Mouse (Mus musculus) embryo, embryonic 10 days (tissue): Measurements from ENCODE around the gene Fras1.

Experiments
- DNase-seq: peaks from one replicate; pipeline ENCODE4 v3.0.0-alpha.2; 2015; ENCODE audit warnings: low spot score

The Fras1 gene

DNA sequence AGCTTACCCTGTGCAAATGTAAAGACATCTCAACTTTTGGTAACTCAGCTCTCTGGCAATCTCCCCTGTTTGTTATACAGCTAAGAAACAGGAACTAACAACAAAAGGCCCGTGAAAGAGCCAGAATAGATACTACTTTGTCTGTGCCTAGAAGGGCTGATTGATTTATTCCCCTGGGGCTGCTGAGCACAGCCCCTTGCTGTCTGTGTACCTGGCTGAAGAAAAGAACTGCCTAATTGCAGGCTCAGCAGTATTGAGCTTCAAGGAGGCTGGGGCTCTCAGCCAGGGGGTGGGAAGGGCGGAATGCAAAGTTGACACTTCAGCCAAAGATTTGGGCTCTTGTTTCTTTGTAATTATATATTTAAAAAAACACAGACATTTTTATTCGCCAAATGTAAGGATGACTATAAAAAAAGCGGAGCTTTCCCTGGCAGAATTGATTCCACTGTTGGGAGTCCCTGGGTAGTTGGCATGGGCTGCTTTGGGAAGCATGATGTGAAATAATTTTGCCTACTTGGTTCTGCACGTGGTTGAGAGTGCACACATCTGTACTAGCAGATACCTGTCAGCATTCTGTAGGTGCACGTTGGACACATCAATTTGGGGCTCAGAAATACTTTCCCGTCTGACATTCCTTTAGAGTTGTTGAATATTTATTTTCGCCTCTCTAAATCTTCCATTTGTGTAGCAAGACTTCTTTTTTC, 31.5 kb downstream of the Fras1 start:
- no peak for DNase-seq

DNA sequence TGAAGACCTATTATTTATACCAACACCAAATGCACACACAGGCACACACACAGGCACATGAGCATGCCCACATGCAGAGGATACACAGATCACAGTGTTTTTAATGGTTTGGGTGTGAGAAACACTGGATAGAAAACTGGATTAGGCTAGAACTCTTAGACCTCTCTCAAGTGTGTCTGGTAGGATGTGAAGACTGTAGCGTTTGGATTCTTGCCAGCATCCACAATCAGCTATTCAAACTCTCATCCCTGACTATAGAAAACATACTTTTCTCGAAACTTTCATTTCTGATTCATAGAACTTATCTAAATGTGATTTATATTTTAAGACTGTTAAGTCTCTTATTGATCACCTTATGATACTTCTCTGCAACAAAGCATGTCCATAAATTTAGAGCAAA, 34.5 kb downstream of the Fras1 start:
- DNase-seq = no peak

DNA sequence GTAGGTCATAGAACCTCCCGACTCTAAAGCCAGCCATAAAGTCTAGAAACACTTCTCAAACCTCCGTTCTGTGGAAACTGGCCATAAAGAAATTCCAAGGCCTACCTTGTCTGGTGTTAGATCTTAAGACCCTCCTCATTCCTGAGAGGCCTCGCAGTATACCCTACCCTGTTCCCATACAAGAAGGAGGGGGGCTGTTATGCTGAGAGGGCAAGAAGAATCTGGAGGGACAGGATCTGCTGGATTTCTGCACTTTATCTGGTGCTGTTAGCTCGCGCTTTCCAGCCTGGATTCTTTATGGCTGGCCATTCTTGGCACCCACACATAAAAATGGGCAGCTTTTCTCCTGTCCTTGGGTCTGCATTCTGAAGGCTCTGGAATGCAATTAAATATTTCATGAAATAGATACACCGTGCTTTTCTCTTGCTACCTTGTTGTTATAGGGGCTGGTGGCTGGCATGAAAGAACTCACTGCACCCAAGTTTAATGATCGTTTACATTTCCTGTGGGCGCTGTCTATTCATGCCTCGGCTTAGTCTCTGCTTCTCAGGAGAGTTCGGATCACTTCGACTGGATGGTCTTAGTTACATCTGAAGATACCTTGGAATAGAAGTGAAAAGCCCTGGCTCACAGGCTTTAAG, 39.1 kb downstream of the Fras1 start:
- no peak for DNase-seq

DNA sequence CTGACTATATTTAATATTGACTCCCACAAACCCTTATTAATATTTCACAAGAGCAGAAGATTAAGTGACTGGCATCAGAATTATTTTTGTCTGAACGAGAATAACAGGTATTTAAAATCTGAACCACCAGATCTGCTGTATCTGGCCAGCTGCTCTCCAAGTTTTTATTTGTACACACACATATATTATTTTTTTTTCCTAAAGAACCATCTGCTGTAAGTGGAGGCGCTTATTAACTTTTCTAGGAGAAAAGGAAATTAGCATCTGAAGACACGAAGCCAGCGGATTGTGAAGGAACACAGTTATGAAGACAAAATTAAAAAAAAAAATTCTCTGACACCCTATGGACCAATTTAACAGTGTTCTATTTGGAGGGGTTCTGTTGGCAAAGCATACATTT, 43.4 kb downstream of the Fras1 start:
- DNase-seq = no peak

DNA sequence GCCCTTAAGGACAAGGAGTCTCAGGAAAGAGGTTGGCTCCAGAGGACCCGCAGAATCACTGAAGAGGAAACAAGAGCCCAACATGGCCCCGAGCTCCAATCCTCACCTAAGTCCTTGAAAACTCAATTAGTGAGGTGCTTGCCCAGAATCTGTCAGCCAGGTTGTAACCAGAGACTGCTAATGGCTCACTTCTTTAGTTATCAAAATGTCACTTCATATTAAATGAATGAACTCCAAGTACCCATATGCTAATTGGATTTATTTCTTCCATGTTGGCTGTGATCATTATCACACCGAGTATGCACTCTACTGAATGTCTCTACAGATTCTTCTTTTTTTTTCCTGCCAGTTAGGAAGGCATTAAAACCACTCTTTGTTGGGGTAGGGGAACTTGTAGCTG, 47.8 kb downstream of the Fras1 start:
- DNase-seq = no peak

DNA sequence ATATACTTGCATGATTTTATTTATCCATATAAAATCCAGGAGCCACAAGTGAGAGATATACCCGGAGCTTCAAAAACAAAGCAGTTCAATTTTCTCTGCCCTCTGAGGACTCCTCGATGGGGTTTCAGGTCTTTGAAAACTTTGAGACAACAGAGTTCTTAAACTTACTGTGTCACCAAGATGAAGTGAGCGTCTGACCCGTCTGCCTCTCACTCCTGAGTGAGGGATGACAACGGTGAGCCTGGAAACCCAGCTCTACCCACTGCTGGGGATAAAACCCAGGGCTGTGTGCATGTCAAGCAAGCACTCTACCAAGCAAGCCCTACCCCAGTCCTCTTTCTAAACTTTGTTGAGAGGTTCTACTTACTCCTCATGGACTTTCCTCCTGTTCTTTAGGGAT, 49.0 kb downstream of the Fras1 start:
- no peak for DNase-seq

DNA sequence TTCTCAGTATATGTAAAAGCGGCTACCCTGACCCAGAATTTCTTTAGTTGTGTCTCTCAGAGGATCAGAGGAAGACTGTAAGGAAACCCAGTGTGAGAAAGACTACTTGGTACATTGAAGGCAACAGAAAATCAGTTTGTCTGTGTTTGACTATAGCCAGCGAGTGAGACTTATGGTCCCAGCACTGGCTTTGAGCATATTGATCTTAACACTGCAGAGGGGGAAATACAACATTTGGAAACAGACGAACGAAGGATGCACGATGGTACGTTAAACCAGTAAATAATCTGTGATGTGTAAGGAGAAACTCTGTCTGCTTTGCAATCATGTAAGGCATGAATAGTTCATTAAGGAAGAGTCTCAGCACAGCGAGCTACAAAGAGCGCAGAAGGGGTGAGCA, 51.6 kb downstream of the Fras1 start:
- DNase-seq = no peak

DNA sequence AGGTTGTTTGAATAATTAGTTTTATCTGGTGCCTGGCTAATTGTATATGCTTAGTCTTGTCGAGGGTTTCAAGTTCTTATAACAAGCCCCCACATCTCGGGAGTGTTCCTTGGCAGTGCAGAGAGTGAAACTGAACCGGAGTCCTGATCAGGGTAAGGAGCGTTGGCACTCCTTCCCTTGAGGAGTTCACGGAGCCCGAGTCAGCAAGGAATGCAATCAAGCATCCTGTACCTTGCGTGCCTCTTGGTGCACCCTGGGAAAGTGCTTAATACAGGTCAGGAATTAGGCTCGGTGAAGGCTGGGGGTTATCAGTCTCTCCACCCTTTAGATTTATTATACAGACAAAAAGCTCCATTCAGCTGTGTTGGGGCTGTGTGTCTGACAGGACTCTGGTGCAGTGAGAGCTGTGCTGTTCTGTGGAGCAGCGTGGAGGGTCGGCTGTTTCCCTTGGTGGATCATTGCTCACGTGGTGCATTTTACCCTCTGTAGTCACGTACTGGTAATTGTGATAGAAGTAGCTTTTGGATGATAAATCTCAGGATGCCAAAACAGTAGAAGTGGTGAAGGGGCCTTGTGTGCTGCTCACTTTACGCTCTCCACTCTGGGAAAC, 55.9 kb downstream of the Fras1 start:
- DNase-seq = no peak

DNA sequence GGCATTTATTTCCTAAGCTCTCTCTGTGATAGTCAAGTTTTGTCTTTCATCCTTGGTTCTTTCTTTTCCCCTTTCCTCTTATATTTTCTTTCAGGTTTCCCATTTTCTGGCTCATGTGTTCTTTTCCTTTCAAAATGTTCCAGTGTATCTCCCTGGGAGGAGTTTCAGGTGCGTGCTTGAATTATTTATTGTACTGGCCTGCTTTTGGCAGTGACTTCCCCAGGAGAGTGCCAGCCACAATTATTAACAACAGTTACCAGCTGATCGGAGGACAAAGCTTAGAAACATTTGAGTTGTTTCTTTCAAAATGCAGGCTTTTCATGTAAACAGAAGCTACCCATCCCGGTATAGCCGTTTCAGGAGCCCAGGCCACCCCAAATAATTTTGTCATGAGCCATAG, 64.1 kb downstream of the Fras1 start:
- DNase-seq = no peak

DNA sequence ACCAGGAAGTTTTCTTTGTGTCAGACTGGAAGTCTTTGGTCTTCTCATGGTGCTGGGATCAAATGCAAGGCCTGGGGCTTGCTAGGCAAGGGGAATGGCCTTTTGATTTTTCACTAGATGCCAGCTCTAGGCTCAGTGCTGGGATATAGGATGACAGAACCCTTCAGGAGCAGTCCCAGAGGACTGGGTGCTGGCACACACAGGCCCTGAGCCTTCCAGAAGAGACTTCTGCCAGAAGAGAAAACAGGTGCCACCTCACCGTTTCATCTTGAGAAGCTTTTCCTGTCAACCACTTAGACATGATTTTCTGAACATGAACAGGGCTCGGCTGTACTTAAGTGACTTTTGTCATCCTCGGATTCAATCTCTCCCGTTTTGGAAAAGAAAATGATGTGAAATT, 66.1 kb downstream of the Fras1 start:
- no peak for DNase-seq

DNA sequence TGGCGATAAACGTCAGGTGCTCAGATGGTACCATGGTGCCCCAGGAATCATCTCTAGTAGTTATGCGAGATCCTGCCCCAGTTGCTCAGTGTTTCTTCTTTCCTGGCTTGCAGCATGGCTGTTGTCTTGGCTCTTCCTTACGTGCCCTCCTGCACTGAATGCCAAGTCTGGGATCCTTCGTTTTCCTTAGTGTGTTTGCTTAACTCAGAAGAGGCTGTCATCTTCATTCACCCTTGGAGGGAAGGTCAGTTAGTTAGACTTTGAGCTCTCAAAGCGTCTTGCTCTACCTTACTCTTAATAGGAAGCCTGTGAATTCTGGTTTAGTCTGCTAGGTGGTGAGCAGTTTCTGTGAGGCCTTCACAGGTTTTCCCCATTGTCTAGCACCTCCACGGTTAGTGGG, 73.7 kb downstream of the Fras1 start:
- DNase-seq = no peak

DNA sequence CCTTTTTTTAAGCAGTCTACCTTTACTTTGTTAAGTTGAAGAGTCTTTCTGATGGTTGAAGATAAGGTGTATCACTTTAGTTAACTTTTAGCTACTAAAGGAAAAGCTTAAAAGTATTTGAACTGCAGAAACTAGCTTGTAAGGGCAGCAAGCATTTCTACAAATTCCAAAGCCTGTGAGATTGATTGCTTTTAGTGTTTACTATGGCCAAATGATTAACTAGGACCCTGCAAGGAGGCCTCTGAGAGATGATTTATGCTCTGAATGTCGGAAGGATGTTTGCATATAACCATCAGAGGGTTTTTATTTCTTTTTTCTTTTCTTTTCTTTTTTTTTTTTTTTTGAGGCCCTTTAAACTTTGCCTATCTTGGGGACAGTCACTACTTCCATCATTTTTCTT, 78.3 kb downstream of the Fras1 start:
- no peak for DNase-seq

DNA sequence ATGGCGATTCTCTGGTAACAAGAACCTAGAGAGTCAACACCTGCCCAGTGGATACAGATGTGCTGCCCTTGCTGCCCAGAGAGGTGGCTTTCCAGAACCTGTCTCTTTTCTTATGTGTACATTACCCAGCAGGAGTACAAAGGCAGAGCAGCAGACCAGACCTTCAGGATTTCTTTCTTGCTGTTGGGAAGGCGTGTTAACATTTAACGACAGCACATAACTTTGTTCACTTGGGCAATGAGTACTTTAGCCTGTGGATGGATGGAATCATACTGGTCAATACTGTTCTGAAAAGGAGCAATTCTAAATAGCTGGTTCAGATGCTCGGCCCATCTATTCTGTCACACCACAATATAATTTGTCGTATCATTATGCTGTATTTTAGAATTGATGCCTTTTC, 79.6 kb downstream of the Fras1 start:
- no peak for DNase-seq

DNA sequence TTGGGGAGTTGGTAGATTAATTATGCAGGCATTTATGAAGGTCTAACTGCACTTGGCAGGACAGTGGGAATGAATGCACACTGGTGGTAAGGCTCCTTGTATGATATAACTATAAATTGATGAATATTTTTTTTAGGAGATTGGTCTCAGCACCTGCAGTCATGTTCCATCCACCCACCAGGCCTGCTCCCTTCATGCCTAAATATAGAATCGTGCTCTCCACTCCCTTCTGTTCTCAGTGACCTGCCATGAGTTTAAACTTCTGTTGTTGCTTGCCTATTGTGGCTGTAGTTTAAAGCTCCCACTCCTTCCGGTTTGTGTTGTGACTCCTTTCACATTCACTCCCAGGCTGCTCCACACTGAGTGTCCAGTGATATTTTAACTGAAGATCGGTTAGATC, 80.7 kb downstream of the Fras1 start:
- DNase-seq = no peak

DNA sequence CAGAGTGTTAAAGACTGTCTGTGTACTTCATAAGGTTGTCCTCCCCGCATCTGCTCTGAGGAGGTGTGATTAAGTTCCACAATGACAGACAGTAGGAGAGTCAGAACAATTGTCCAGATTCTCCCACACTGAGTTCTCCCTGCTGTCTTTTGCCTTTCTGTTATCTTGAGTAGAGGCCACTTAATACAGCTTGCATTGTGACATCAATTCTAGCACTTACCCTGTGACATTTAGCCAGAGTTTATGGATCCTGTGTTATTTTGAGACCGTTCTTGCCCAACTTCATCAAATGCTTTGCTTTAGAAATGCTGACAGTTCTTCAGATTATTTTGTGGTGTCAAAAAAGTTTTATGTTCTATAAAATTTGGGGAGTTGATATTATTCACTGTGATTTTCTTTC, 81.5 kb downstream of the Fras1 start:
- DNase-seq = no peak

DNA sequence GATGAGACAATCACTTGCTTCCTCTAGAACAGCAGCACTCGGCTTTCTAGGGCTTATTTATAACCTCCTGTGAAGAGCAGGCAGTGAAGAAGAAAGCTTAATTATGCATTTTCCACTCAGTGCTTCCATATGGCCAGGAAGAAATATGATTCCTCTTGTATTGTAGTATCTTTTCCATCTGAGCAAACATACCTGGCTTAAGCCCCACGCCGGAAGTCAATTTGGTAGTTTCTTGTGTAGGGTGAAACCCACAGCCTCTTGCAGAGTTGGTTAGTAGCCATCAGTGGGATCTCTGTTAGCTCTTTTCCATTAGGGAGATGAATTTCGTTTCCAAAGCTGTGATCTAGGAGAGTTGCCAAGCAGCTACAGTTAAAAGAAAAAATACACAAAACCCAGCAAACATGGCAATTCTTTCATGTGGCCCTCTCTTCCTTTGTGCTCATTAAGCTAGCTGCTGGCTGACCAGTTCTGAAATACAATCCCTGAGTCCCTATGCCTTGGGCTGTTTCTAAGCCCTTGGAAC, 83.7 kb downstream of the Fras1 start:
- no peak for DNase-seq

DNA sequence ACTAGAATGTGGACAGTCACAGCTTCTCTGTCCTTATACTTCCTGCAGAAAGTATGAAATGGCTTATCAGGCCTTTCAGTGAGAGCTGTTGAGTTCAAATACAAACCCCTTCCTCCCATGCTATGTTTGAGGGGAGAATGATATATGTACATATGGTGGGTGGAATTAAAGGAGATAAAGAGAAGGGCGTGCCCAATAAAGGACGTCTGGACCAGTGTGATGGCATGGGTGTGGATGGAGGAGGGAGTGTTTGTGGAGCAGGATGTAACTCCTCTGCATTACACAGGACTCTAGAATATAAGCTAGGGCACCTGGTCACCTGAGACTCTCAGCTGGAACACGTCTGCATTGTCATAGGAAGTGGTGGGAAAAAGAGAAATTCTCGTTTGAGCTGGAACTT, 85.8 kb downstream of the Fras1 start:
- DNase-seq = no peak

DNA sequence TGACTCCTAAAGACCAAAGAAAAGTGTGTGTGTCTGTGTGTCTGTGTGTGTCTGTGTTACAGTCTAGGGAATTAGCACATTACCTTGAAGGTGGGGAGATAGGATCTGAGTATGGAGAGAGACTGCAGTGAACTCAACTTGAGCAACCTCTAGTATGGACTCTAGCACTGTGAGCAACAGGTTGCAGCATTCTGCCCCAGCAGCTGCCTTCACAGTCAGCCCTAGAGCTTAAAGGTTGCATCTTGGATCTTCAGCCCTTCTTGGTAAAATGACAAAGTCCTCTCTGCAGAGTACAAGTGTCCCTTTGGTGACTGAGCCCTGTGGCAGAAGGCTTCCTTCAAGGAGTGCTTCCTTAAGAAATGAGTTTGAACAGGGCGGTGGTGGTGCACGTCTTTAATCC, 88.4 kb downstream of the Fras1 start:
- DNase-seq = no peak

DNA sequence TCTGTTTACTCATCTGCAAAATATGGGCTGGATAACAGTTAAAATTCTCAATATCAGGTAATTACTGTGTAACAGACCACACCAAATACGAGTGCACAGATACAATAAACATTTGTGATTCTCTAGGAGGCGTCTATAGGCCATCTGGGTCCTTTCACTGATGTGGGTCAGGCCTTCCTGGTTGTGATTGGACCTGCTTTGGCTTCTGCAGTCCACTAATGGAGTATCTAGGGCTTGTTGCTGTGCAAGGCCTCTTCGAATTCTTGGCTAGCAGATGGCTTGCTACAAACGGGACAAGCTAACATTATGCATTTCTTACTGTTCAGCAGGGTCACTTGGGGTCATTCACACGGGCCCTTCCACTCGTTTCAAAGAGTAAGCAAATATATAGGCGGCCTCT, 92.7 kb downstream of the Fras1 start:
- DNase-seq = peak; percentile 20

DNA sequence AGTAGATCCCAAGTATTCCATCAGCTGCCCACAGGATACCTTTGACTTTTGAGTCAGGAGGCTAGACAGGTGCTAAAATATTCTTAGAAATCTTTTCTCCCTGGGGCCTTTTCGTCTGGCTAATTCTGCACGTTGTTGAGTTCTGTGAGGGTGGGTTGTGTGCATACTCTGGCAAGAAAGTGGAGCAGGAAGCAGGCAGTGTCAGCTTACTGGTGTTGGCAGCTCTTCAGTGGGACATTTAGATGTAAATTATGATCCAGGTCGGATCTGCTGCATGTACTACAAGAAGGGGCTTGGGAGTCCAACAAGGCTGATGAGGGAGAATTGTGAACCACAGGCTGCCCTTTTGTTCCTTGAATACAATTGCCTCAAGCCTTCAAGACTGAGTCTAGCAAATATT, 98.2 kb downstream of the Fras1 start:
- DNase-seq = no peak

DNA sequence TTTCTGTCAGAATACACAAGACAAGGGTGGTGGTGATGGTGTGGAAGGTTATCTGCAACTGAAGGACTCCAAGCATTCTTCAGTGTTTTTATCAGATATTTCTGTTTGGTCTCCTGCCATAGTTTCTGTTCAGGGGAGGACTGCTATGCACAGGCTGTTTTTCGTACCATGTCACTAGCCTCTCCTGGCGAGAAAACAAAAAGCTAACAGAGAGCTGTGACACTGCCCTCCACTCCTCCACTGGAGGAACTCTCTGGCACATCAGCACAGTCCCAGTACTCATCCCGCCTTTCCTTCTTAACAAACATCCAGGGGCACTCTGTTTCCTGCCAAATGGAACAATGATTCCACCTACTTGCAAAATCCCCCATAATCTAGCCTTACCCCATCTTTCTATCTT, 101.7 kb downstream of the Fras1 start:
- no peak for DNase-seq

DNA sequence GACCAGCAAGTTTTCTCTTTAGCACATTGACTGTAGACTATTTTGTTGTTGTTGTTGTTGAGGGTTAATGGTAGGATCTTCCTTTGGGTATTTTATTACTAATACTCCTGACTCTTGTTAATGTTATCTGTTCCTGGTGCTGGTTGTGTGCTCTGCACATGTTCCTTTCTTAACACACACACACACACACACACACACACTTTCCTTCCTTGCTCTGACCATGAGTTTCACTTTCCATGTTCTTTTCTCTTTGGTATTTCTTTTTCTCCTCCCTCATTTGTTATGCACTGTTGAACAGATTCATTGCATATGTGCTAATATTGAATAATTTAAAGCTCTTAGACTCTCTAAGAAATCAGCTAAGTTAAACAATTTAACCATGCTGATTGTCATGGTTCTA, 105.2 kb downstream of the Fras1 start:
- DNase-seq = no peak

DNA sequence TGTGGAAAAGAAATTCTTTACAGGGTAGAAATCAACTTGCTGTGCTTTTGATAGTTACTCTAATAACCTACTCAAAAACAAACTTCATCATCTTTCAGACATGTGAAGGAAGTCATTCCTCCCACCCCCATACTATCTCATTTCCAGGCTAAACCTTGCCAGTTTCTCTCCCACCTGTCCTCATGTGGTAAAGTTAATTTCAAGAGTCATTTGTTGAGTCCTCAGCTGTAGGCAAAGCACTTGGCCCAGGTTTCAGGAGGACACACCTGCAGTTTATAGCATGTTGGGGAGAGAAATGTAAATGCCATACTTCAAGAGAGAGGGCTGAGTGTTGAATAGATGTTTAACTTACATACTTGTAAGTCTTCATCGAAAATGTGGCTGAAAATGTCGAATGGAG, 107.4 kb downstream of the Fras1 start:
- no peak for DNase-seq

DNA sequence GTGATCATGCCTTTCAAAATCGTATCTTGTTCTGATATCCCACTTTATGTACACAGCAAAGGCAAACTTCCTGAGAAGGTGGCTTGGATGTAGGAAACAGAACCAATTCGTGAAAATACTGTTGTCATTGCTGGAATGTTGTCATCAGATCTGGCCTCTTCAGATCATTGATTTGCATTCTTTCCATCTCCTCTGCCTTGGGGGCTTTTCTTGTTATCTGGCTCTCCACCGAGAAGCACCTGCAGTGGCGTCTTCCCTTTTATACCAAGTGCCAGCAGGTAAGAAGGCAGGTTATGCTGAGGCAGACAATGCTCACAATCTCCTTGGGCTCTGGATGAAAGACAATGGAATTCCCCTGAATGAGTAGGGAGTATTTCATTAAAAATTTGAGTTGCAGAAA, 108.3 kb downstream of the Fras1 start:
- no peak for DNase-seq
